Mouse (Mus musculus) hindbrain, embryonic 14.5 days (tissue): ENCODE data around the gene Fam163b. TPM values are rescaled to one million over a fixed set of nuclear protein-coding genes. Genes with fewer than 3 reads are reported as not detected.
A peak's percentile ranks its signal among the peaks of the same experiment; 100 is the strongest.

ENCODE experiments used
- ATAC-seq: fragments of 200-750 bp; cut with Nextera tagmentation; 2 replicates; pipeline ENCODE4 v1.8.0; 2017; ENCODE audit warnings: moderate number of reproducible peaks, mild to moderate bottlenecking, moderate TSS enrichment, moderate library complexity; ENCODE audit not compliant: low FRiP score
- DNase-seq: peaks from one replicate; pipeline ENCODE4 v3.0.0-alpha.2; 2015; ENCODE audit warnings: low spot score
- H3K27ac ChIP-seq: fragments of 300-500 bp; sonication (generic); 2 replicates; pipeline ENCODE4 v1.5.1; 2014; ENCODE audit warnings: mild to moderate bottlenecking, moderate library complexity
- H3K27me3 ChIP-seq: fragments of 300-500 bp; sonication (generic); 2 replicates; pipeline ENCODE4 v1.6.1; 2014; ENCODE audit warnings: mild to moderate bottlenecking, low read length, mixed read lengths; ENCODE audit not compliant: control insufficient read depth, insufficient read depth
- H3K36me3 ChIP-seq: fragments of 300-500 bp; sonication (generic); replicated peaks from 2 replicates; pipeline ENCODE4 v1.6.1; 2014; ENCODE audit not compliant: control insufficient read depth, insufficient read depth
- H3K4me1 ChIP-seq: fragments of 300-500 bp; sonication (generic); replicated peaks from 2 replicates; pipeline ENCODE4 v1.6.1; 2014; ENCODE audit warnings: antibody characterized with exemption, low read length, mixed read lengths; ENCODE audit not compliant: control insufficient read depth, insufficient read depth
- H3K4me2 ChIP-seq: fragments of 300-500 bp; sonication (generic); replicated peaks from 2 replicates; pipeline ENCODE4 v1.6.1; 2014; ENCODE audit warnings: mild to moderate bottlenecking, moderate library complexity
- H3K4me3 ChIP-seq: fragments of 300-500 bp; sonication (generic); replicated peaks from 2 replicates; pipeline ENCODE4 v1.5.1; 2014; ENCODE audit warnings: mild to moderate bottlenecking, low read length
- H3K9ac ChIP-seq: fragments of 300-500 bp; sonication (generic); 2 replicates; pipeline ENCODE4 v1.6.1; 2014
- H3K9me3 ChIP-seq: fragments of 300-500 bp; sonication (generic); 2 replicates; pipeline ENCODE4 v1.6.1; 2016; ENCODE audit warnings: low read length; ENCODE audit not compliant: control insufficient read depth
- WGBS: fragments of 180-500 bp; shearing (Covaris S2); extraction: QIAGEN DNeasy Blood & Tissue Kit; methylation state at CpG from one replicate; pipeline ENCODE4 v1.1.7; 2014; 5-methylcytosine and 5-hydroxymethylcytosine counted together
- polyA plus RNA-seq: library from polyadenylated mRNA; unstranded; fragments of >200 nt; fragmentation: Nextera tagmentation; extraction: Ambion mirVana; gene quantifications from 2 replicates; pipeline ENCODE4 v1.2.1, GENCODE M21; 2014

Fam163b gene
- polyA plus RNA-seq, 1 experiment from 2014 or later: 7.9 TPM

GRCm38 (mm10) chr2:27097776-27098175, 44.5 kb downstream of the Fam163b start:
- no peak overlapping the region for H3K4me2 ChIP-seq
- ATAC-seq (peak; percentile 62), DNase-seq (peak; percentile 59)
- no peaks in the 10 kb centered on the region for H3K9me3 ChIP-seq
- 16% methylated on average over 6 of the region's 6 CpGs for WGBS
- H3K27me3 ChIP-seq: no peaks in the 10 kb centered on the region
- peak overlapping the region; percentile 55; the same call in 1 of the 2 replicates for H3K27ac ChIP-seq
- no peaks in the 10 kb centered on the region for H3K36me3 ChIP-seq
- H3K4me1 ChIP-seq: peaks cover 22% of the 10 kb centered on the region
- no peak overlapping the region for H3K9ac ChIP-seq
- no peak overlapping the region for H3K4me3 ChIP-seq

- 49% methylated on average over 6 of the region's 6 CpGs for WGBS
- Histone ChIP-seq H3K9me3 (no peaks in the 10 kb centered on the region), H3K4me1 (peaks cover 22% of the 10 kb centered on the region), H3K4me2 (no peak overlapping the region), H3K36me3 (no peaks in the 10 kb centered on the region), H3K4me3 (no peak overlapping the region), H3K9ac (no peak overlapping the region), H3K27me3 (no peaks in the 10 kb centered on the region), H3K27ac (peak overlapping the region; percentile 55; the same call in 1 of the 2 replicates)
- no peak for DNase-seq
- ATAC-seq: peak; percentile 46; the same call in 1 of the 2 replicates
Observed at GRCm38 (mm10) chr2:27097241-27097656, 45.0 kb downstream of the Fam163b start.

- peak overlapping the region; percentile 55; the same call in 1 of the 2 replicates for H3K27ac ChIP-seq
Observed at GRCm38 (mm10) chr2:27096341-27096981, 45.8 kb downstream of the Fam163b start.

GRCm38 (mm10) chr2:27095178-27095577, 47.1 kb downstream of the Fam163b start:
- Histone ChIP-seq H3K9ac (no peak overlapping the region), H3K27me3 (no peaks in the 10 kb centered on the region), H3K9me3 (no peaks in the 10 kb centered on the region), H3K4me2 (no peak overlapping the region), H3K36me3 (no peaks in the 10 kb centered on the region), H3K4me3 (no peak overlapping the region), H3K27ac (no peak overlapping the region), H3K4me1 (peaks cover 22% of the 10 kb centered on the region)
- 96% methylated on average over 7 of the region's 7 CpGs for WGBS
- no peak for ATAC-seq
- no peak for DNase-seq

More at GRCm38 (mm10) chr2:27096341-27096981, 45.8 kb downstream of the Fam163b start:
- no peak for ATAC-seq
- Histone ChIP-seq H3K4me3 (no peak overlapping the region), H3K9ac (no peak overlapping the region), H3K36me3 (no peaks in the 10 kb centered on the region), H3K4me1 (peaks cover 22% of the 10 kb centered on the region), H3K27me3 (no peaks in the 10 kb centered on the region), H3K4me2 (no peak overlapping the region), H3K9me3 (no peaks in the 10 kb centered on the region)
- no peak for DNase-seq
- 70% methylated on average over 13 of the region's 13 CpGs for WGBS

GRCm38 (mm10) chr2:27089238-27089637, 53.1 kb downstream of the Fam163b start:
- no peak overlapping the region for H3K4me2 ChIP-seq
- DNase-seq: no peak
- no peaks in the 10 kb centered on the region for H3K9me3 ChIP-seq
- no peak overlapping the region for H3K4me3 ChIP-seq
- no peak for ATAC-seq
- H3K27me3 ChIP-seq: no peaks in the 10 kb centered on the region
- 61% methylated on average over 1 of the region's 1 CpGs for WGBS
- H3K27ac ChIP-seq: no peak overlapping the region
- H3K4me1 ChIP-seq: peaks cover 5% of the 10 kb centered on the region
- no peak overlapping the region for H3K9ac ChIP-seq
- no peaks in the 10 kb centered on the region for H3K36me3 ChIP-seq

- Histone ChIP-seq H3K36me3 (no peaks in the 10 kb centered on the region), H3K27ac (no peak overlapping the region), H3K4me2 (no peak overlapping the region), H3K4me1 (peaks cover 5% of the 10 kb centered on the region), H3K9ac (no peak overlapping the region), H3K9me3 (no peaks in the 10 kb centered on the region), H3K27me3 (no peaks in the 10 kb centered on the region), H3K4me3 (no peak overlapping the region)
- no peak for ATAC-seq
- WGBS: 78% methylated on average over 5 of the region's 5 CpGs
- no peak for DNase-seq
Observed at GRCm38 (mm10) chr2:27088700-27089099, 53.6 kb downstream of the Fam163b start.

GRCm38 (mm10) chr2:27088071-27088644, 54.1 kb downstream of the Fam163b start:
- Histone ChIP-seq H3K9me3 (no peaks in the 10 kb centered on the region), H3K27me3 (no peaks in the 10 kb centered on the region), H3K27ac (no peak overlapping the region; the same call in 1 of the 2 replicates), H3K9ac (no peak overlapping the region), H3K4me1 (peaks cover 5% of the 10 kb centered on the region), H3K4me3 (no peak overlapping the region), H3K4me2 (no peak overlapping the region), H3K36me3 (no peaks in the 10 kb centered on the region)
- WGBS: 64% methylated on average over 18 of the region's 18 CpGs
- ATAC-seq: no peak
- DNase-seq: no peak

GRCm38 (mm10) chr2:27087581-27087980, 54.7 kb downstream of the Fam163b start:
- DNase-seq: no peak
- peaks cover 5% of the 10 kb centered on the region for H3K4me1 ChIP-seq
- no peaks in the 10 kb centered on the region for H3K27me3 ChIP-seq
- H3K27ac ChIP-seq: no peak overlapping the region; the same call in 1 of the 2 replicates
- H3K36me3 ChIP-seq: no peaks in the 10 kb centered on the region
- H3K4me3 ChIP-seq: no peak overlapping the region
- no peak for ATAC-seq
- H3K4me2 ChIP-seq: no peak overlapping the region
- H3K9me3 ChIP-seq: no peaks in the 10 kb centered on the region
- WGBS: 88% methylated on average over 5 of the region's 5 CpGs
- no peak overlapping the region for H3K9ac ChIP-seq

GRCm38 (mm10) chr2:27086483-27087010, 55.7 kb downstream of the Fam163b start:
- H3K27me3 ChIP-seq: no peaks in the 10 kb centered on the region
- no peaks in the 10 kb centered on the region for H3K9me3 ChIP-seq
- H3K27ac ChIP-seq: no peak overlapping the region
- WGBS: 83% methylated on average over 4 of the region's 4 CpGs
- no peak for ATAC-seq
- H3K4me1 ChIP-seq: peaks cover 5% of the 10 kb centered on the region
- no peak overlapping the region for H3K4me3 ChIP-seq
- no peak overlapping the region for H3K9ac ChIP-seq
- H3K4me2 ChIP-seq: no peak overlapping the region
- no peak for DNase-seq
- H3K36me3 ChIP-seq: no peaks in the 10 kb centered on the region
